Mouse (Mus musculus) urinary bladder, postnatal 4 days (tissue): ENCODE data around the gene Tpm3.
"Not testable (repeated sequence)": the region's sequence is repeated elsewhere in the genome, so short reads cannot be mapped to it uniquely, and the experiment has no call there.

Experiments used
- DNase-seq, 2 experiments: peaks; one replicate each; pipeline ENCODE4 v3.0.0; 2021 to 2022; ENCODE audit warnings: low spot score in 2 of 2

The Tpm3 gene

DNA sequence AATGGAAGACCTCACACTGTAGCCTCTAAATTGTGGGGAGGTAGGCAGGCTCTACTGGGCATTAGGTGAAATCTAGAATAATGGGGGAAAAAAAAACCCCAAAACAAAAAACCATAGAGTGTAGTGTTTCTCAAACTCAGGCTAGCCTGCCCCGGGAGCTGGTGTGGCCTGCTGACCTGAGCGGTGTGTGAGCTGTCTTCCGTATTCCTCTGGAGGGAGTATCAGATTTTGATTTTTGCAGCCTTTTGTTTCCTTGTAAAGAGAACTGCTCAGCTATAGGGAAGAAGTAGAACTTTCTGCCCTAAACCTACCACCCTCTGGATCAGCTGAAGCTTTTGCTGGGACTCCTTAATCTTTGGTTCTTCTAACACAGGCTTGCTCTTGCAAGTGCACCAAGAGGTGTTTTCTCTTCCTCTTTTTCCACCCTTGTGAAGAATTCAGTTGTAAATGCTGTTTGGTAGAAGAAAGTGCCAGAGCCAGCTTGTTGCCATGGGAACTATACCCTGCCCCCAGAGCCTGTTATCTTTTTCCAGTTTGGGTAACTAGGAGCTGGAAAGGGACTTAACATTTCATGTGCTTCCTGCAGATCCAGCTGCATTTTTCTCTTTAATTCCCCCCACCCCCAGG, 11.4 kb downstream of the Tpm3 start:
- DNase-seq: no peak

- DNase-seq: no peak
These were observed 12.3 kb downstream of the Tpm3 start for GRCm38 (mm10) chr3:90084790-90085189.

- no peak for DNase-seq
These were observed 12.8 kb downstream of the Tpm3 start for GRCm38 (mm10) chr3:90085281-90085680.

DNA sequence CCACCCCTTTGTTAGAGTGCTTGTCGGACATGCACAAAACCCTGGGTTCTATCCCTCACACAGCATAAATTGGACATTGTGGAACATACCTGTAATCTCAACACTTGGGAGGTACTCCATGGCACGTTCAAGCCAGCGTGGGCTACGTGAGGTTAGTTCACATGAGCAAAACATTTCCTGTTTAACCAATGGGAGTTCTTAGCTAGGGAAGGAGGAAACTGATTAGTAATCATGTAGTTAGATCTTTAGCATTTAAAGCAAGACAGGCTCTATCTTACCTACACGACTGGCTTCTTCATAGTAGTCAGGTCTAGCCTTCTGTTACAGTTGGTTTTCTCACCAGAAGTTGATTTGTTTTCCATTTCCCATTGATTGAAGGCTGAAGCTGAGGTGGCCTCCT, 13.6 kb downstream of the Tpm3 start:
- DNase-seq: no peak

GRCm38 (mm10) chr3:90088617-90089016, 16.2 kb downstream of the Tpm3 start:
- no peak for DNase-seq

GRCm38 (mm10) chr3:90090892-90091291, 18.4 kb downstream of the Tpm3 start:
- DNase-seq: no peak

DNA sequence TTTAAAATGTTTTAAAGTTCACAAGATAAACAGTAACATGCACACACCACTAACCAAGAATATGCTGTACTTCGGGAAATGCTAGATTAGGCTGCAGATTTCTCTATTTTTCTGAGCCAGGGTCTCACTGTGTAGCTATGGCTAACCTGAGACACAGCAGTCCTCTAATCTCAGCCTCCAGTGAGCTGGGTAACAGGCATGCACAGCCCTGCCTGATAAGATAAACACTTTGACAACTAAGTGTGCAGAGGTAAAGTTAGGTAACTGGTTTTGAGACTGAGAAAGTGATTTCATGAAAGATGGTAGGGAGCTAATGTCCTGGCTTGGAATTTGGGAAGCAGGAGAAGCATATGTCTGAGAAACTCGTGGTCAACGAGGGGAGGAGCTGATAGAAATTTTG, 22.0 kb downstream of the Tpm3 start:
- no peak for DNase-seq

GRCm38 (mm10) chr3:90097928-90098327, 25.5 kb downstream of the Tpm3 start:
- DNase-seq: no peak

DNA sequence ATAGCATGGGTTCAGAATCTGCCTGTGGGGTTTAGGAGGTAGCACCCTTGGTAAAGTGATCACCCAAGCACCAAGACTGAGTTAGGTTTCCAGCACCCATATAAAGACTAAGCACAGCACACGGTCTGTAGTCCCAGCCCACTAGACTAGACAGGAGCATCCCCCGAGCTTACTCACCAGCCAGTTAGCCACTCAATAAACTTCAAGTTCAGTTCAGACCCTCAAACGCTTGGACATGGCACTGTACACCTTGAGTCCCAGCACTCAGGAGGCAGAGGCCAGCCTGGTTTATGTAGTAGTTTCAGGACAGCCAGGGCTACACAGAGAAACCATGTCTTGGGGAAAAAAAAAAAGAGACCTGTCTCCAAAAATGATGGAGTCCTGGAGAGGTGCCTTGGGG, 28.6 kb downstream of the Tpm3 start:
- DNase-seq: no peak

DNA sequence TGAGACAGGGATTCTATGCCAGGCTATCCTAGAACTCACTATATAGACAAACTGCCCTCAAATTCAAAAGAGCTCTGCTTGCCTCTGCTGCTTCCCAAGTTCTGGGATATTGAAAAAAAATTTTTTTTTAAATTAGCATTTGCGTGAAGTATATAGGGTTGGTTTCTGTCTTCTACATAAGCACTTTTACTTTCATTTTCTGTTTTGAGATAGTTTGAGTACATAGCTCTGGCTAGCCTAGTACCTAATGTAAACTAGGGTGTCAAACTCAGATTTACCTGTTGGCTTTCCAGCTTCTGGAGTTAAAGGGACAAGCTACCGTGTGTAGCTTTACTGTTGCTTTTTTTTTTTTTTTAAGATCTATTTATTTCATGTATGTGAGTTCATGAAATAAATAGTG, 29.2 kb downstream of the Tpm3 start:
- no peak for DNase-seq

GRCm38 (mm10) chr3:90102239-90102638, 29.8 kb downstream of the Tpm3 start:
- DNase-seq: no peak

- DNase-seq: no peak
These were observed 30.7 kb downstream of the Tpm3 start for GRCm38 (mm10) chr3:90103176-90103575.

GRCm38 (mm10) chr3:90103938-90104337, 31.5 kb downstream of the Tpm3 start, which contains the start of gene Nup210l:
Gene Nup210l (plus strand): TSS chr3:90104132.
- DNase-seq: no peak

GRCm38 (mm10) chr3:90111706-90112105, 39.3 kb downstream of the Tpm3 start:
- no peak for DNase-seq

DNA sequence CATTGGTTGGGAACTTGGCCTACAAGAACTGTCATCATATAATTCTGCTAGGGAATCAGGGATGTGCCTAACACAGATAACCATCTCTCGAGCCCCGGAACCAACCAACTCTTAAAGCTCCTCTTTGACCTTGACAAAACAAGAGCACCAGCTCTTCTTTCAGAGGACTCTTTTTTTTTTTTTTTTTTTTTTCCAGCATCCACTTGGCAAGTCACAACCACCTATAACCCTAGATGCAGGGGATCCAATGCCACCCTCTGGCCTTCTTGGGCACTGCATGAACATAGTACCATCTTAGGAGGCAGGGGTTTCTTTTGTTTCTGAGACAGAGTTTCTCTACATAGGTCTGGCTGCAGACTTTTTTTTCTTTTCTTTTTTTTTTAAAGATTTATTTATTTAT, 41.9 kb downstream of the Tpm3 start:
- DNase-seq: no peak

DNA sequence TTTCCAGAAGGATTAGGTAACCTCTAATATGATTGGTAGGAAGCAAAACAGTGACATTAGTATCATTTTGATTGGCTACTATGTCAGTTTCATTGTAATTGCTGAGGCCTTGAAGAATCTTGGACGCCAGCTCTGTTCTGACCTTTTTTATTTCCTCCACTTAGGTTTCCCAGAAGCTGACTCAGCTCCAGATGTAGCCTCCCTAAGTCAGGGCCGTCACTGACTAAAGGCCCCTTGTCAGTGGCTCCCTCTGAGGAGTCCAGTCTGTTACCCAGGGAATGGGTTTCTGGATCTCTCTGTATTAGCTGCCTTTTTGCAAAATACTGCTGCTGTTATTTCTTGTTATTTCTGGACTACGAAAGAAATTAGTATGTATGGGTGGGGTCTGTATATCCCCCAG, 43.1 kb downstream of the Tpm3 start:
- DNase-seq: no peak

DNA sequence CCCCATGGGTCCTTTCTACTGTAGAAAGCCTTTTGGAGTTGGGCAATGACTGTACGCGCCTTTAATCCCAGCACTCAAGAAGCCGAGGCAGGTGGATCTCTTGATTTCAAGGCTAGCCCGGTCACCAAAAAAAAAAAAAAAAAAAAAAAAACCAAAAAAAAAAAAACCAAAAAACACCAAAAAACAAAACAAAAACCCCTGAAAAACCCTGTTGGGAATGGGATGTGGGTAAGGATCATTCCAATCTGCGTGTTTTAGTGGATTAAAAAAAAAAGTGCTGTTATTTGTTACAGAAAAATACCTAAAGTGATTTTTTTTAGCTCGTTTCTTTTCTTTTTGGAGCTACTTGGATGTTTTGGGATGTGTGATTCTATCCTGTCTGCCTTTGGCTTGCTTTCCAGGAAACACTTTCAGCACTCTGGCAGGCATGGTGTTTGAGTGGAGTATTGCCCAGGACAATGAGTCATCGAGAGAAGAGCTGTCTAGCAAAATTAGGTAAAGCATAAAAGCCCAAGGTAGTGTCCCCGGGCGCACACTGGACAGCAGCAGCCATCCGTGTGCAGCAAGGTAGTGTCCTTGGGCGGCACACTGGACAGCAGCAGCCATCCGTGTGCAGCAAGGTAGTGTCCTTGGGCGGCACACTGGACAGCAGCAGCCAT, 45.8 kb downstream of the Tpm3 start:
- DNase-seq: no peak

DNA sequence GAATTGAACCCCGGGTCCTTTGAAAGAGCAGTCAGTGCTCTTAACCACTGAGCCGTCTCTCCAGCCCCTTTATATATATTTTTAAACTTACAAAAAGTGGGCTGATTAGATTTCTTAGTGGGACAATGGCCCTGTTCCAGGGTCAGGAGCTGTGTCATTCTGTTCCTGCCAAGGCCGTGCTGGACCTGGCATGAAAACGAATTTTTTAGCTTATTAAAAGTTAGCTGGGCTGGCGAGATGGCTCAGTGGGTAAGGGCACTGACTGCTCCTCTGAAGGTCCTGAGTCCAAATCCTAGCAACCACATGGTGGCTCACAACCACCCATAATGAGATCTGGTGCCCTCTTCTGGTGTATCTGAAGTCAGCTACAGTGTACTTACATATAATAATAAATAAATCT, 49.6 kb downstream of the Tpm3 start:
- not testable (repeated sequence) for DNase-seq

- DNase-seq: no peak
These were observed 53.3 kb downstream of the Tpm3 start for GRCm38 (mm10) chr3:90125710-90126109.

DNA sequence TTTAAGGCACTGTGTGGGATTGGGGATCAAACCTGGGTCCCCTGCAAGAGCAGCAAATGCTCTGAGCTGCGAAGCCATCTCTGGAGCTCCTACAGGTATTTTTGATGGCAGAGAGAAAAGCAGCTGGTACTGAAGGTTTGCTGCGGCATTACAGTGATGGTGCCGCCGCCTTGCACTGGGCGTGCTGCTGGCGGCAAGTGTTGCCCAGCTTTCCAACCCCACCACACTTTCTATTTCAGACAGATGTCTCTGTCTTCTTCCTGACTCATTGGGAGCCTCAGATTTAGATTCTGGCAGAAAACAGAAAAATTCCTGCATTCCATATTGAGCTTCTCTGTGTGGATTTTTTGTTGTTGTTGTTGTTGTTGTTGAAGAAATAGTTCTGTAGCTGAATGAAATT, 55.4 kb downstream of the Tpm3 start:
- DNase-seq: no peak

- no peak for DNase-seq
These were observed 60.3 kb downstream of the Tpm3 start for GRCm38 (mm10) chr3:90132745-90133144.

DNA sequence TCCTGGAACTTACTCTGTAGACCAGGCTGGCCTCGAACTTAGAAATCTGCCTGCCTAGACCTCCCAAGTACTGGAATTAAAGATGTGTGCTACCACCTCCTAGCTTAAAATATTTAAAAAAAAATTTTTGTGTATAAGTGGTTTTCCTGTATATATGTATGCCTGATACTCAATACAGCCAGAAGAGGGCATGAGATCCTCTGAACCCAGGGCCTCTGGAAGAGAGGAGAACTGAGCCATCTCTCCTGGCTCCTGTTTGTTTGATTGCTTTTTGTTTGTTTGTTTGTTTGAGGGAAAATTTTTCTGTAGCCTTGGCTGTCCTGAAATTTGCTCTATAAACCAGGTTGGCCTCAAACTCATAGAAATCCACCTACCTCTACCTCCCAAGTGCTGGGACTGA, 60.9 kb downstream of the Tpm3 start:
- no peak for DNase-seq

- DNase-seq: no peak
These were observed 62.0 kb downstream of the Tpm3 start for GRCm38 (mm10) chr3:90134483-90134882.

DNA sequence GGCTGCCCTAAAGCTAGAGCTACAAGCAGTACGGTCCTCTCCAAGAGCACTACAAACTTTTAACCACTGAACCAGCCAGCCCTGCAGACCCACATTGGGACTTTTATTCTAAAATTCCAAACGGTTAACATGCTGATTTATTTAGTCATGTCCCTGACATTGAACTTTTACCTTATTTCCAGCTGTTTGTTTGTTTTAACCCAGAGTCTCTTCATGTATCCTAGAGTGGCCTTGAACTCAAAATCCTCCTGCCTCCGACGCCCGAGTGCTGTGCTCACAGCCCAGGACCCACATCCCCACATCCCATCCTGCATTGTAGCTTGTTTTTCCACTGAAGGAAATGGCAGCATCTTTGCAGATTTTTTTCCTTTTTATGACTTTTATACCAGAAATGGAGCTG, 62.5 kb downstream of the Tpm3 start:
- no peak for DNase-seq
